Mouse (Mus musculus): ENCODE results near the gene Lcn5. TPM values are rescaled to one million over a fixed set of nuclear protein-coding genes. Genes with fewer than 3 reads are reported as not detected.
"Not testable (repeated sequence)": the region's sequence is repeated elsewhere in the genome, so short reads cannot be mapped to it uniquely, and the experiment has no call there.

Gene Lcn5
- total RNA-seq, 2 experiments from 2014 or later: not detected

- DNase-seq (ENCODE audit: low spot score): no peak
- intact Hi-C loops (cut with DNase I): no loop called here
These were observed 8.8 kb downstream of the Lcn5 start for GRCm38 (mm10) chr2:25666516-25666915.

GRCm38 (mm10) chr2:25676486-25676885, 18.7 kb downstream of the Lcn5 start, which contains the start of gene Lcn6:
Lcn6 (plus strand) TSS chr2:25676786.
- intact Hi-C loops (cut with DNase I): no loop called here
- no peak for DNase-seq (ENCODE audit: low spot score)

- DNase-seq (ENCODE audit: low spot score): no peak
- intact Hi-C loops (cut with DNase I): no loop called here
These were observed 21.8 kb downstream of the Lcn5 start for GRCm38 (mm10) chr2:25679559-25679958.

- no peak for DNase-seq (ENCODE audit: low spot score)
- intact Hi-C loops (cut with DNase I): no loop called here
These were observed 24.7 kb downstream of the Lcn5 start, which contains the start of gene Lcn10 for GRCm38 (mm10) chr2:25682426-25682825. Lcn10 (plus strand) TSS chr2:25682726.

GRCm38 (mm10) chr2:25686941-25687340, 29.2 kb downstream of the Lcn5 start:
- DNase-seq (ENCODE audit: low spot score): no peak

GRCm38 (mm10) chr2:25694605-25695004, 36.9 kb downstream of the Lcn5 start:
- peak; percentile 19 for DNase-seq (ENCODE audit: low spot score)
- intact Hi-C loops (cut with DNase I): loop anchor here (5.0 kb wide), 1 partner anchor 38 kb away; no protein-coding TSS in a partner anchor

More at GRCm38 (mm10) chr2:25686941-25687340, 29.2 kb downstream of the Lcn5 start:
- intact Hi-C loops (cut with DNase I): no loop called here

GRCm38 (mm10) chr2:25696951-25697350, 39.2 kb downstream of the Lcn5 start:
- intact Hi-C loops (cut with DNase I): loop anchor here (5.0 kb wide), 1 partner anchor 35 kb away; no protein-coding TSS in a partner anchor
- DNase-seq (ENCODE audit: low spot score): no peak

- intact Hi-C loops (cut with DNase I): loop anchor here (2.0 to 5.0 kb wide), 2 partner anchors 34 to 54 kb away; no protein-coding TSS in a partner anchor
- DNase-seq (ENCODE audit: low spot score): no peak
These were observed 40.9 kb downstream of the Lcn5 start for GRCm38 (mm10) chr2:25698696-25699095.

- intact Hi-C loops (cut with DNase I): loop anchor here (2.0 to 5.0 kb wide), 2 partner anchors 33 to 53 kb away; no protein-coding TSS in a partner anchor
These were observed 42.0 kb downstream of the Lcn5 start, which contains the start of gene Obp2a for GRCm38 (mm10) chr2:25699743-25700142. Obp2a (plus strand) TSS chr2:25700043.

GRCm38 (mm10) chr2:25701001-25701400, 43.2 kb downstream of the Lcn5 start:
- intact Hi-C loops (cut with DNase I): no loop called here
- DNase-seq (ENCODE audit: low spot score): no peak

More at GRCm38 (mm10) chr2:25699743-25700142, 42.0 kb downstream of the Lcn5 start, which contains the start of gene Obp2a:
- DNase-seq (ENCODE audit: low spot score): not testable (repeated sequence)

GRCm38 (mm10) chr2:25703706-25704105, 46.0 kb downstream of the Lcn5 start:
- intact Hi-C loops (cut with DNase I): no loop called here
- DNase-seq (ENCODE audit: low spot score): no peak

- intact Hi-C loops (cut with DNase I): no loop called here
- DNase-seq (ENCODE audit: low spot score): peak; percentile 51
These were observed 49.1 kb downstream of the Lcn5 start, which contains the start of gene Bmyc for GRCm38 (mm10) chr2:25706643-25707481. Bmyc (plus strand) TSS chr2:25706739.

GRCm38 (mm10) chr2:25708121-25708520, 50.4 kb downstream of the Lcn5 start:
- intact Hi-C loops (cut with DNase I): no loop called here
- no peak for DNase-seq (ENCODE audit: low spot score)

- DNase-seq (ENCODE audit: low spot score); intact Hi-C loops (cut with DNase I): not testable (repeated sequence)
These were observed 51.3 kb downstream of the Lcn5 start for GRCm38 (mm10) chr2:25709056-25709455.

- DNase-seq (ENCODE audit: low spot score); intact Hi-C loops (cut with DNase I): not testable (repeated sequence)
These were observed 52.0 kb downstream of the Lcn5 start for GRCm38 (mm10) chr2:25709791-25710190.

Other genes with a start within 250 kb of the Lcn5 start
- under 1 TPM in 1 of 2 experiments, not detected in 1; 0.34 TPM for gene Fut7, start 234.7 kb upstream of the Lcn5 start, total RNA-seq (2021)
- gene Abca2, start 229.2 kb upstream of the Lcn5 start, total RNA-seq (2021): 10 to 100 TPM; 31.2 to 36.2 TPM
- gene Clic3, start 201.1 kb upstream of the Lcn5 start, total RNA-seq (2021): 1 to 10 TPM; 2.4 to 3.6 TPM
- gene Paxx, start 196.9 kb upstream of the Lcn5 start, total RNA-seq (2021): 10 to 100 TPM; 17.4 to 20.8 TPM
- gene Ptgds, start 187.9 kb upstream of the Lcn5 start, total RNA-seq (2021): 100 to 1,000 TPM; 117 to 160 TPM
- not detected for gene Lcn12, start 164.0 kb upstream of the Lcn5 start, total RNA-seq (2021)
- gene Fbxw5, start 157.2 kb upstream of the Lcn5 start, total RNA-seq (2021): 10 to 100 TPM; 85.7 to 91.2 TPM
- under 1 TPM; 0.73 to 0.75 TPM for gene C8g, start 156.2 kb upstream of the Lcn5 start, total RNA-seq (2021)
- 10 to 100 TPM; 15.4 to 17.3 TPM for gene Traf2, start 111.0 kb upstream of the Lcn5 start, total RNA-seq (2021)
- 100 to 1,000 TPM; 209 to 218 TPM for gene Edf1, start 100.1 kb upstream of the Lcn5 start, total RNA-seq (2021)
- gene Mamdc4, start 83.1 kb upstream of the Lcn5 start, total RNA-seq (2021): 1 to 10 TPM; 1.3 to 3.2 TPM
- gene Phpt1, start 82.7 kb upstream of the Lcn5 start, total RNA-seq (2021): 10 to 100 TPM; 63.0 to 70.0 TPM
- under 1 TPM; 0.08 to 0.10 TPM for gene Ajm1, start 76.2 kb upstream of the Lcn5 start, total RNA-seq (2021)
- gene Rabl6, start 49.4 kb upstream of the Lcn5 start, total RNA-seq (2021): 10 to 100 TPM; 61.8 to 66.1 TPM
- not detected for gene Ccdc183, start 40.3 kb upstream of the Lcn5 start, total RNA-seq (2021)
- 10 to 100 TPM; 27.9 to 31.6 TPM for gene Tmem141, start 35.9 kb upstream of the Lcn5 start, total RNA-seq (2021)
- gene Fcna, start 29.9 kb upstream of the Lcn5 start, total RNA-seq (2021): 1 to 10 TPM; 4.8 to 5.8 TPM
- under 1 TPM; 0.73 to 0.99 TPM for gene Lcn8, start 4.8 kb upstream of the Lcn5 start, total RNA-seq (2021)
- not detected for gene Lcn6, start 18.8 kb downstream of the Lcn5 start, total RNA-seq (2021)
- gene Lcn10, start 24.8 kb downstream of the Lcn5 start, total RNA-seq (2021): not detected
- not detected for gene Obp2a, start 42.1 kb downstream of the Lcn5 start, total RNA-seq (2021)
- 10 to 100 TPM in 1 of 2 experiments, 1 to 10 TPM in 1; 9.7 to 13.7 TPM for gene Bmyc, start 48.8 kb downstream of the Lcn5 start, total RNA-seq (2021)
- gene Obp2b, start 79.1 kb downstream of the Lcn5 start, total RNA-seq (2021): not detected
- gene Lcn3, start 107.6 kb downstream of the Lcn5 start, total RNA-seq (2021): not detected
- gene Lcn11, start 119.1 kb downstream of the Lcn5 start, total RNA-seq (2021): not detected
- not detected for gene Gm13539, start 124.3 kb downstream of the Lcn5 start, total RNA-seq (2021)
- not detected for gene Glt6d1, start 157.9 kb downstream of the Lcn5 start, total RNA-seq (2021)
- gene Lcn9, start 165.2 kb downstream of the Lcn5 start, total RNA-seq (2021): not detected
- not detected for gene Sohlh1, start 189.3 kb downstream of the Lcn5 start, total RNA-seq (2021)
- under 1 TPM; 0.25 to 0.36 TPM for gene Kcnt1, start 205.8 kb downstream of the Lcn5 start, total RNA-seq (2021)

Measured in heart, postnatal 25 days (tissue).